Mouse (Mus musculus) hematopoietic stem cell, adult 5-6 weeks (primary cell): ENCODE results near the gene Elavl2. TPM values are rescaled to one million over a fixed set of nuclear protein-coding genes. Genes with fewer than 3 reads are reported as not detected.

Experiments
- ATAC-seq, 2 experiments: fragments of 125-278 bp in 1 of 2; replicated peaks in 1 of 2; 2 replicates each; pipeline ENCODE4 v1.8.0; 2016 to 2017; ENCODE audit warnings: inconsistent platforms in 2 of 2, mild to moderate bottlenecking in 2 of 2, moderate number of reproducible peaks in 2 of 2, low read depth in 1 of 2, moderate TSS enrichment in 1 of 2; ENCODE audit not compliant: low FRiP score in 2 of 2, poor library complexity in 2 of 2, severe bottlenecking in 2 of 2, insufficient read depth in 1 of 2, low TSS enrichment in 1 of 2
- total RNA-seq: library from RNA; stranded (forward); fragments of 172-1452, 232-1000 nt; gene quantifications from 2 replicates; pipeline ENCODE4 v1.2.3, GENCODE M21; 2017

The Elavl2 gene
- total RNA-seq, 1 experiment from 2014 or later: not detected

- ATAC-seq: no peak
Measured at GRCm38 (mm10) chr4:91238739-91239485, 161.7 kb downstream of the Elavl2 start.

GRCm38 (mm10) chr4:91236976-91237375 is 163.6 kb downstream of the Elavl2 start:
- ATAC-seq: no peak

GRCm38 (mm10) chr4:91234941-91235340 is 165.6 kb downstream of the Elavl2 start:
- no peak for ATAC-seq

GRCm38 (mm10) chr4:91233599-91233998 is 167.0 kb downstream of the Elavl2 start:
- no peak for ATAC-seq

GRCm38 (mm10) chr4:91230439-91230863 is 170.1 kb downstream of the Elavl2 start:
- ATAC-seq: no peak

- no peak for ATAC-seq
Measured at GRCm38 (mm10) chr4:91228341-91228740, 172.2 kb downstream of the Elavl2 start.

- ATAC-seq: no peak
Measured at GRCm38 (mm10) chr4:91223811-91224210, 176.8 kb downstream of the Elavl2 start.

GRCm38 (mm10) chr4:91219322-91219721 is 181.3 kb downstream of the Elavl2 start:
- no peak for ATAC-seq

- no peak for ATAC-seq
Measured at GRCm38 (mm10) chr4:91213917-91214316, 186.7 kb downstream of the Elavl2 start.

- ATAC-seq: no peak
Measured at GRCm38 (mm10) chr4:91208415-91209292, 191.9 kb downstream of the Elavl2 start.
